Mouse (Mus musculus) bone marrow, adult 2 months (tissue): ENCODE results near the gene Usp25.

ENCODE experiments used
- CTCF ChIP-seq: fragments of 200-500 bp; IDR thresholded peaks from 2 replicates; pipeline ENCODE4 v1.5.1; 2011; ENCODE audit warnings: low read length, control low read depth; ENCODE audit not compliant: control insufficient read depth, insufficient read depth
- POLR2A ChIP-seq: fragments of 200-500 bp; IDR thresholded peaks from 2 replicates; pipeline ENCODE4 v1.6.1; 2011; ENCODE audit warnings: low read depth, mild to moderate bottlenecking, control low read depth, low read length, borderline replicate concordance; ENCODE audit not compliant: control insufficient read depth

DNA sequence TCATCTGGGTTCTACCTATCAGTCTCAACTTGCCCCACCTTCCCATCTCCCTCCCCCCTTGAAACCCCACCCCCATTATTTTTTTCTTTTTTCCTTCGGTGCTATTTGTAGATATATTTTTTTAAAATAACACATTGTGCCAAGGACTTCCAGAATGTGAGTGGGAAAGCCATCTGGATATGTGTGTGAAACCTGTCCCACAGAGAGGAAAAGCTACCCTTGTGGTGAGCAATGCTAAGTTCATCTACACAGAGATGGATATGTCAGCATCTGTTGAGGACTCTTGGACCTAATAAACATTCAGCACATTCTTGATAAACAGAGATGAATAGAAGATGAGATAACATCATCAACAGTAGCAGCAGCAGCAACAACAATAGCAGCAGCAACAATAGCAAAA, 138.8 kb downstream of the Usp25 start:
- TF ChIP-seq CTCF = no peak
- TF ChIP-seq POLR2A = no peak
